Mouse (Mus musculus): ENCODE measurements around the gene Rasgrp4. TPM values are rescaled to one million over a fixed set of nuclear protein-coding genes. Genes with fewer than 3 reads are reported as not detected.

The Rasgrp4 gene
- 0.94 and 1.7 TPM in 2 replicates for polyA plus RNA-seq (2015; fragmentation: Nextera tagmentation; extraction: Ambion mirVana)

- H3K9me3 ChIP-seq (ENCODE audit: low read length): no peaks in the 10 kb centered on the region
- no peaks in the 10 kb centered on the region for H3K4me1 ChIP-seq (ENCODE audit: insufficient read depth)
- peak within 1 kb of the TSS; percentile 43 for H3K4me3 ChIP-seq (ENCODE audit: low read depth, low read length)
- WGBS (ENCODE audit: insufficient replicate concordance): 2% methylated on average over 17 of the region's 20 CpGs
- H3K36me3 ChIP-seq (replicated peaks; ENCODE audit: insufficient read depth, low read length): no peaks in the 10 kb centered on the region
- H3K27me3 ChIP-seq (ENCODE audit: insufficient read depth, low read length): no peaks in the 10 kb centered on the region
- peak within 1 kb of the TSS; percentile 56 for H3K9ac ChIP-seq (replicated peaks)
- H3K27ac ChIP-seq (ENCODE audit: low read depth): no peak within 1 kb of the TSS
- TF ChIP-seq CTCF (IDR thresholded peaks at IDR 0.05; ENCODE audit: low read depth) (no peak), EP300 (IDR thresholded peaks at IDR 0.05; ENCODE audit: low read depth) (no peak)
- 0 out of 2 replicates have a peak, but pooled peaks have one; percentile 23 for ATAC-seq
- H3K4me2 ChIP-seq (ENCODE audit: low read depth, low read length): peak within 1 kb of the TSS; percentile 58
- DNase-seq: peak; percentile 63
These were observed at the start of gene Rasgrp4 for GRCm38 (mm10) chr7:29134693-29135386. Gene Rasgrp4, plus strand, starts transcription at chr7:29134851.

GRCm38 (mm10) chr7:29085981-29086380 is 48.7 kb upstream of the Rasgrp4 start:
- ATAC-seq (no peak), DNase-seq (no peak)
- Histone ChIP-seq H3K27ac (ENCODE audit: low read depth) (no peak overlapping the region), H3K27me3 (ENCODE audit: insufficient read depth, low read length) (no peaks in the 10 kb centered on the region), H3K4me1 (ENCODE audit: insufficient read depth) (no peaks in the 10 kb centered on the region), H3K4me2 (ENCODE audit: low read depth, low read length) (no peak overlapping the region), H3K4me3 (ENCODE audit: low read depth, low read length) (no peak overlapping the region), H3K9me3 (ENCODE audit: low read length) (no peaks in the 10 kb centered on the region), H3K36me3 (replicated peaks; ENCODE audit: insufficient read depth, low read length) (no peaks in the 10 kb centered on the region), H3K9ac (replicated peaks) (no peak overlapping the region)
- TF ChIP-seq EP300 (IDR thresholded peaks at IDR 0.05; ENCODE audit: low read depth) (no peak), CTCF (IDR thresholded peaks at IDR 0.05; ENCODE audit: low read depth) (no peak)
- 89% methylated on average over 30 of the region's 30 CpGs for WGBS (ENCODE audit: insufficient replicate concordance)

- H3K4me2 ChIP-seq (ENCODE audit: low read depth, low read length): no peak overlapping the region
- 85% methylated on average over 10 of the region's 10 CpGs for WGBS (ENCODE audit: insufficient replicate concordance)
- H3K27ac ChIP-seq (ENCODE audit: low read depth): no peak overlapping the region
- DNase-seq (no peak), ATAC-seq (no peak)
- no peaks in the 10 kb centered on the region for H3K4me1 ChIP-seq (ENCODE audit: insufficient read depth)
- H3K27me3 ChIP-seq (ENCODE audit: insufficient read depth, low read length): no peaks in the 10 kb centered on the region
- no peak overlapping the region for H3K9ac ChIP-seq (replicated peaks)
- H3K9me3 ChIP-seq (ENCODE audit: low read length): no peaks in the 10 kb centered on the region
- no peaks in the 10 kb centered on the region for H3K36me3 ChIP-seq (replicated peaks; ENCODE audit: insufficient read depth, low read length)
- TF ChIP-seq EP300 (IDR thresholded peaks at IDR 0.05; ENCODE audit: low read depth) (no peak), CTCF (IDR thresholded peaks at IDR 0.05; ENCODE audit: low read depth) (no peak)
- no peak overlapping the region for H3K4me3 ChIP-seq (ENCODE audit: low read depth, low read length)
These were observed 47.7 kb upstream of the Rasgrp4 start for GRCm38 (mm10) chr7:29086902-29087301.

GRCm38 (mm10) chr7:29088817-29089216 is 45.8 kb upstream of the Rasgrp4 start:
- Histone ChIP-seq H3K4me2 (ENCODE audit: low read depth, low read length) (no peak overlapping the region), H3K9me3 (ENCODE audit: low read length) (no peaks in the 10 kb centered on the region), H3K9ac (replicated peaks) (no peak overlapping the region), H3K4me3 (ENCODE audit: low read depth, low read length) (no peak overlapping the region), H3K36me3 (replicated peaks; ENCODE audit: insufficient read depth, low read length) (no peaks in the 10 kb centered on the region), H3K4me1 (ENCODE audit: insufficient read depth) (no peaks in the 10 kb centered on the region), H3K27me3 (ENCODE audit: insufficient read depth, low read length) (no peaks in the 10 kb centered on the region), H3K27ac (ENCODE audit: low read depth) (no peak overlapping the region)
- no peak for DNase-seq
- WGBS (ENCODE audit: insufficient replicate concordance): 61% methylated on average over 6 of the region's 6 CpGs
- ATAC-seq: no peak
- no peak for TF ChIP-seq CTCF (IDR thresholded peaks at IDR 0.05; ENCODE audit: low read depth)
- TF ChIP-seq EP300 (IDR thresholded peaks at IDR 0.05; ENCODE audit: low read depth): no peak

- Histone ChIP-seq H3K4me1 (ENCODE audit: insufficient read depth) (no peaks in the 10 kb centered on the region), H3K36me3 (replicated peaks; ENCODE audit: insufficient read depth, low read length) (no peaks in the 10 kb centered on the region), H3K27ac (ENCODE audit: low read depth) (no peak overlapping the region), H3K27me3 (ENCODE audit: insufficient read depth, low read length) (no peaks in the 10 kb centered on the region), H3K4me2 (ENCODE audit: low read depth, low read length) (no peak overlapping the region), H3K9me3 (ENCODE audit: low read length) (no peaks in the 10 kb centered on the region), H3K4me3 (ENCODE audit: low read depth, low read length) (no peak overlapping the region), H3K9ac (replicated peaks) (no peak overlapping the region)
- 80% methylated on average over 16 of the region's 16 CpGs for WGBS (ENCODE audit: insufficient replicate concordance)
- TF ChIP-seq CTCF (IDR thresholded peaks at IDR 0.05; ENCODE audit: low read depth): no peak
- TF ChIP-seq EP300 (IDR thresholded peaks at IDR 0.05; ENCODE audit: low read depth): no peak
- ATAC-seq (no peak), DNase-seq (no peak)
These were observed 37.5 kb upstream of the Rasgrp4 start for GRCm38 (mm10) chr7:29097131-29097530.

- Histone ChIP-seq H3K4me2 (ENCODE audit: low read depth, low read length) (no peak overlapping the region), H3K9me3 (ENCODE audit: low read length) (no peaks in the 10 kb centered on the region), H3K27ac (ENCODE audit: low read depth) (no peak overlapping the region), H3K36me3 (replicated peaks; ENCODE audit: insufficient read depth, low read length) (no peaks in the 10 kb centered on the region), H3K9ac (replicated peaks) (no peak overlapping the region), H3K27me3 (ENCODE audit: insufficient read depth, low read length) (no peaks in the 10 kb centered on the region), H3K4me1 (ENCODE audit: insufficient read depth) (no peaks in the 10 kb centered on the region), H3K4me3 (ENCODE audit: low read depth, low read length) (no peak overlapping the region)
- DNase-seq (no peak), ATAC-seq (no peak)
- WGBS (ENCODE audit: insufficient replicate concordance): 79% methylated on average over 12 of the region's 12 CpGs
- TF ChIP-seq EP300 (IDR thresholded peaks at IDR 0.05; ENCODE audit: low read depth): no peak
- TF ChIP-seq CTCF (IDR thresholded peaks at IDR 0.05; ENCODE audit: low read depth): no peak
These were observed 33.2 kb upstream of the Rasgrp4 start for GRCm38 (mm10) chr7:29101286-29102017.
